Mouse (Mus musculus) ES-E14 (cell line): ENCODE results near the gene Hspb6.

Experiments used
- HCFC1 ChIP-seq: IDR thresholded peaks from 2 replicates; pipeline ENCODE4 v1.6.1; 2012; ENCODE audit warnings: low read length, inconsistent platforms, borderline replicate concordance; ENCODE audit not compliant: insufficient read depth
- ZNF384 ChIP-seq: IDR thresholded peaks from 2 replicates; pipeline ENCODE4 v1.6.1; 2012; ENCODE audit warnings: low read depth, low read length, inconsistent platforms

DNA sequence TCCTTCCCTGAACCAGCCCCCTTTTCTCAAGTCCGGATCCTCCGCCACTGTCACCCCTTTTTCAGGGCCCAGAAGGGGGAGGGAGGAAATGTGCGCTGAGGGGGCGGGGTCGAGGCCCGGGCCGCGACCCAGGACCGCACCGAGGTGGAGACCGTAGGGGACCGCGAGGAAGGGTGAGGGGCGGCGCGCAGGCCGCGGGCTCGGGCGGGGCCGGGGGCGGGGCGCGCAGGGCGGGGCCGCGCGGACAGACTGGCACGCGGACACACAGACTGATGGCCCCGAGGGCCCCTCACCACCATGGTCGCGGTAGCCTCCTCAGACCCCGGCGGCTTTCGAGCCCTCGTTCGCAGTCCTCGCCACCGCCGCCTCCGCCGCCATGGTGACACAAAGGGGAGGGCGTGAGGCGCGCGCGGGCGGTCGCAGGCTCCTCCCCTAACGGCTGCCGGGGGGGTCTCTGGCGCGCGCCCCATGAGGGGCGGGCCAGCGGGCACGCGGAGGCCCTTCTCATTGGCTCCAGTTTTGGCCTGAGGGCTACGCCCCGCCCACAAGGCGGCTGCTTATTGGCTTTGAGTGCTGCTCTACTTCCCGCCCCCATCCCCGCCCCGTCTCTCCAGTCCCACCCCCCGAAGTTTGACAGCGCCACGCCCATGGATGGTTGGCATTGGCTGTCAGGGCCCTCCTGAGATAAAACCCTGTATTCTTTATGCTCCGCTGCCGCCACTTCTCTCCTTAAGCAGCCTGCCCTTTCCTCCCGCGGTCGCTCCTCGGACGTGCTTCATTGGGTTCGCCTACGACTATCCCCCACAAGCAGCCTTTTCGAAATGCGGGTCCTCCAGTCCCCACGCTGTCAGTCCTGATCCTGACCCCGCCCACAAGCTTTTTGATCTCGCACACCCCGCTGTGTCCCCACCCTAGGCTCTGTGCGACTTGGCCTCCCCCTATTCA, 17.1 kb upstream of the Hspb6 start, which contains the start of gene Arhgap33:
- TF ChIP-seq ZNF384 (no peak), HCFC1 (no peak)
